Mouse (Mus musculus): ENCODE data around the gene Taf11.

Taf11 gene

DNA sequence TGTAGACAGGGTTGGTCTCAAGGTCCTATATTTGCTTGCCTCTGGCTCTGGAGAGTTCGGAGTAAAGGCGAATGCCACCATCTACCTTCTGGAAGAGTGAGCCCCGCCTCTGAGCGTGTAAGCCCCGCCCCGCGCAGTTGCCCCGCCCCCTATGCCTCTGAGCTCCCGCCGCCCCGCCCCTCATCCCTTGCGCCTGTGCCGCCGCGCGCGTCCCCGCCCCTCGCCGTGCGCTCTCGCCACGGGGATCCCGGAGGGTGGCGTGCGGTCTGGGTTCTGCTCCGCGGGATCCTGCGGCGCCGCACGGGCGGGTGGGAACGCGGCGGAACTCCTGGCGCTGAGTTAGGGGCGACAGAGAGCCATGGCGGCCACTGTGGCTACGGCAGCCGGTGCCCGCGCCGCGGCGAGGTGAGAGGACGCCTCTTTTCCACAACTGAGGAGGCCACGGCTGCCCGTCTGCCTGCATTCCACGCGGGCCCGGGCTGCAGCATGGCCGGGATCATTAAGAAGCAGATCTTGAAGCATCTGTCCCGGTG lies 53.3 kb downstream of the Taf11 start, which contains the start of gene Uhrf1bp1:
TSS of gene Uhrf1bp1 (plus strand) at position 177 of the 533 bp plus-strand sequence.
- peak; percentile 51 to 70 for DNase-seq (ENCODE audit: low read depth in 2 of 2, low spot score in 2 of 2)
